Mouse (Mus musculus): ENCODE results near the gene Gm10842.
"Not testable (repeated sequence)": the region's sequence is repeated elsewhere in the genome, so short reads cannot be mapped to it uniquely, and the experiment has no call there.

Gm10842 gene

DNA sequence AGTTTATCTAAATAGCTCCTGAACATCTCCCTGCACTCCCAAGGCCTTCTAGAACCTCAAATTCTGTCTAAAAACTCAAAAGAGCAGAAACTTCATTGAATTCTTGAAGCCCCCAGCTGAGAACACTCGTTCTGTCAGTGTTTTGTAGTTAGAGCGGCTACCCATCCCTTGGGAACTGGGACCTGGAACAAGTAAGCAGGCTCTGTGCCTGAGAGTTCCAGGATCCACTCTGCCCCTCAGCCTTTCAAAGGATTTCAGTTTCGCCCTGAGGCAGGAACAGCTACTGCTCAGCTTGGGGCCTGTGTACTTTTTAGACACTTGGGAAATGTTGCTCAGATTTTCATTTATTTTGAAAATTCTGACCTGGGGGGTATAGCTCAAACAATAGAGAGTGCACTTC, at the start of gene Gm10842:
Gene Gm10842, plus strand, starts transcription at position 301 of the 400 bp plus-strand sequence.
- DNase-seq = no peak

DNA sequence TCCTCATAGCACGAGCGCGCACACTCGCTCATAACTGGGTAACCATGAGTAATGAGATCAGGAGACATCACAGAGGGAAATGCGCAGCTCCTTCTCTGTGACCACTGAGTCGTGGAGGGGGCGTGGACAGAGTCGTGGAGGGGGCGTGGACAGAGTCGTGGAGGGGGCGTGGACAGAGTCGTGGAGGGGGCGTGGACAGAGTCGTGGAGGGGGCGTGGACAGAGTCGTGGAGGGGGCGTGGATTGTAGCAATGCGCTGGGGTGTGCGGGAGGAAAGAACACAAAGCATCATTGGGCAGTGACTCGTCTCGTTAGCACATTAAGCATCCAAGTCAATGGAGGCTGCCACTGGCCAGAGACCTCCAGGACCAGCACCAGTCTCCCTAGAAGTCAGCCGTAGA, 34.2 kb upstream of the Gm10842 start:
- DNase-seq = not testable (repeated sequence)

DNA sequence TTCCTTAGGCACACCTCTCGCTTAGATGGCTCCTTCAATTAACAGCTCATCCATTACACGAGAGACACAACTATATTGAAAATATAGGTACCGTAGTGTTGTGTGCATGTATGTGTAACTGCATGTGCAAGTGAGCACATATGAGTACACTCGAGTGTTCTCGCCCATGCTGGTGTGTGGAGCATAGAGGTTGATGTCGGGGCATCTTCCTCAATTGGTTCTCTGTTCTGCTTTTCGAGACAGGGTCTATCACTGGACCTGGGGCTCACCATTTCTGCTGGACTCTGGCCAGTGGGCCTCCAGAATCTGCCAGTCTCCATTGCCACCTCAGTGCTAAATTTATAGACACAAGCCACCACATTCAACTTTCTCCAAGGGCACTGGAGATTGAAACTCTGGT, 28.9 kb upstream of the Gm10842 start:
- DNase-seq = no peak

GRCm38 (mm10) chr11:105120551-105121061, 26.1 kb upstream of the Gm10842 start:
- DNase-seq = no peak

DNA sequence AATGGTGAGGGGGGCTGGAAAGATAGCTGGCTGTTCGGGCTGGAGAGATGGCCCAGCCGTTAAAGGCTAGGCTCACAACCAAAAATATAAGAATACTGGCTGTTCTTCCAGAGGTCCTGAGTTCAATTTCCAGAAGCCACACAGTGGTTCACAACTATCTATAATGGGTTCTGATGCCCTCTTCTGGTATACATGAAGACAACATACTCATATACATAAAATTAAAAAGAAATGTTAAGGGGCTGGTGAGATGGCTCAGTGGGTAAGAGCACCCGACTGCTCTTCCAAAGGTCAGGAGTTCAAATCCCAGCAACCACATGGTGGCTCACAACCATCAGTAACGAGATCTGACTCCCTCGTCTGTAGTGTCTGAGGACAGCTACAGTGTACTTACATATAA, 24.9 kb upstream of the Gm10842 start:
- DNase-seq = not testable (repeated sequence)

DNA sequence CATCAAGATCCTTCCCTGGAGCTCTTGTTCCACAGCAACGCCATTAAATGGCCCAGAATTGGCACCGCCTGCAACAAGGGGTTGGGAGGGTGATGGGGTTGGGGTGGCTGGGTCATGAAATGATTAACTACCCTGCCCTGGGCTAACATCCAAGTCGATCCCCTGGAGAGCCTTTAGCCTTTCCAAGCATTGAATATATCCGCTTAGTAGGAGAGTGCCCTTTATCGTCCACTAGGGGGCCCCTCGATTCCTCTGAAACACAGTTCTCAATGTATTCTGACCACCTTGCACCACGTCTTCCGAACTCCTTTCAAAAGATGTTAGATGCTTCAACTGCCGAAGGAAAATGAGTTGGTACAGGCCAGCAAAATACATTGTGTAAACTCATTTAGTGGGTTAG, 22.7 kb upstream of the Gm10842 start:
- peak; percentile 74 for DNase-seq

GRCm38 (mm10) chr11:105125735-105126519, 20.8 kb upstream of the Gm10842 start, which contains the start of gene Mettl2:
Gene Mettl2 (plus strand): TSS chr11:105126425.
- peak; percentile 83 for DNase-seq

GRCm38 (mm10) chr11:105126520-105127029, 20.1 kb upstream of the Gm10842 start:
- DNase-seq = no peak

DNA sequence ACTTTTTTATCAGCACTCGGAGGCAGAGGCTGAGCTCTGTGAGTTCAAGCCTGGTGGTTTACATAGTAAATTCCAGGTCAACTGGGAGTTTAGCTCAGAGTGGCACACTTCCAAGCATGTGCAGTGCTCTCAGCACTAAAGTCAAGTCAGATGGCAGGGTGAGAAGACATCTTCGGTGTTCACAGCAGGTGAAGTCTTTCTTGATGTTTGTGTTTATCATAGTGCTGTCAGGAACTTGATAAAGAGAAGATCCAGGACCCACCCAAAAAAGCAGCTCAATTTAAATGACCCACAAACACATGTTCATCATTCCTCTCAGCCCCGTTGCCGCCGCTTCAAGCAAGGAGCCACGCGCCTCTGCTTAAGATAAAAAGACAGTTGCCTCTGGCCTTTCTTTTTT, 11.0 kb upstream of the Gm10842 start:
- DNase-seq = no peak

GRCm38 (mm10) chr11:105137255-105137654, 9.4 kb upstream of the Gm10842 start:
- DNase-seq = not testable (repeated sequence)

DNA sequence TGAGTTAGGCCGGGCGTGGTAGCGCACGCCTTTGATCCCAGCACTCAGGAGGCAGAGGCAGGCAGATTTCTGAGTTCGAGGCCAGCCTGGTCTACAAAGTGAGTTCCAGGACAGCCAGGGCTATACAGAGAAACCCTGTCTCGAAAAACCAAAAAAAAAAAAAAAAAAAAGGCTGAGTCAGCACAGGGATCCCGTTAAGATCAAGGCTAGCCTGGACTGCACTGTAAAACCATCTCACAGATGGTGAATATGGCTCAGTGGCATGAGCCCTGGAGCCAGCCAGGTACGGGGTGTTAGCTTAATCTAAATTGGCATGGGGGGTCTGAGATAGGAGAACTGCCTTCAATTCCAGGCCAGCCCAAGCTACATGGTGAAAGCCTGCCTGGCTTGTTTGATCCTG, 6.2 kb upstream of the Gm10842 start:
- not testable (repeated sequence) for DNase-seq

DNA sequence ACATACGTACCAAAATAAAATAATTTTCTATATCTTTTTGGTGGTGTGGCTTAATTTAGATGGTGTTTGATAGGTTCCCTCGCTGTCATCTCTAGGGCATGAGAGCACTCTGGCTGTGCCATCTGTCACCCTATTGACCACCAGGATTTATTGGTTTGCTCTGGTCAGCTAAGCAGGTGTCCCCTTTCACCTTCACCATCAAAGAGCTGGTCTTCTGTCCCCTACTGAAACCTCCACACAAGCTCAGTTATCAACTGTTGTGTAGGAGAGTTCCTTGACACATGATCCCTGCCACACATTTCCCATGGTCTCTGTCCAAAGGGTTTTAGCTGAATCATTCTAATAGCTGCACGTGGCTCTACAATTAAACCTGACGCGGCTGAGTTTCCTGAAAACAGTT, 5.6 kb upstream of the Gm10842 start:
- no peak for DNase-seq

- no peak for DNase-seq
These were observed 3.1 kb upstream of the Gm10842 start for GRCm38 (mm10) chr11:105143564-105143963.

- no peak for DNase-seq
These were observed 2.6 kb upstream of the Gm10842 start for GRCm38 (mm10) chr11:105144084-105144483.

DNA sequence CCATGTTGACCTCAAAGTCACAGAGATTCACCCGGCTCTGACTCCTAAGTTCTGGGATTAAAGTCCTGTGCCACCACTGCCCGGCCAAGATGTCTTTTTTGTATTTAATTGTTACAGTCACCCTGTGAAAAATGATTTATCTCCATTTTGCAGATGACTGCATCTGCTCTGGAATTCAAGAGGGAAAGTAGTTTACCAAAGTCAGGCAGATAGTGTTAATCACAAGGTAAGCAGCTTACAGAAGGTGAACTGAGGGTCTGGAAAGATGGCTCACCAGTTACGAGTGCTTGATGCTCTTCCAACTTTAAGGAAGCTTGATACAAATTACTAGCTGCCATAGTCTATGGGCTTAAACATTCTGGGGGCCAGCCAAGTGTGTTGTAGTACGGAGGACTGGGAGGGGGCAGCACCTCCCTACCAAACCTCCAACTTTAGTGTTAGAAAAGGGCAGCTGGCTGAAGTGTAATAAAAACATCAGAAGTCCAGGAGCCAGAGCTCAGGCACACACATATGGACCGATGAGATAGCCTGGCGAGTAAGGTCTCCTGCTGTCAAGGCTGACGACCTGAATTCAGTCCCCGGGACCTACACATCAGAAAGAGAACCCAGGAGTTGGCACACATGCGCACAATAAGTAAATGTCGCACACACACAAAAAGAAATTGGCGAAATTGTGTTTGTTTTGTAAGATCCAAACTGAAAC, 2.0 kb upstream of the Gm10842 start:
- no peak for DNase-seq

DNA sequence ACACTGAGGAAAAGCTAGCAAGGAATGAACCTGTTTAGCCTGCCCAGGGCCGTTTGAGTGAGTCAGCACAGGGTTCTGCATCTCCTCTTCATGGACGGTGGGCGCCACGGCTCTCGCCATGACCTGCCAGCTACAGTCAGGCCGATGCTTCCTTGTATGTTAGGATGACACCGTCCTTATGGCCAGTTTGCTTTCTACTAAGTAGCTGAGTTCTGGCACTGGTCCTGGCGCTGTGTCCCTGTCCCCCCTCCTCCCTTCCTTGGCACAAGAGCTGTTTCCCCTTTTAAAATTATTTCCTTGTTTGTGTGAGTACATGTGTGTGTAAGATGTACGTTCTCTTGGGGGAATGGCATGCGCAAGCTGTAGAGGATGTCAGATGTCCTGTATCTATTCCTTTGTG, 1.5 kb upstream of the Gm10842 start:
- DNase-seq = no peak

DNA sequence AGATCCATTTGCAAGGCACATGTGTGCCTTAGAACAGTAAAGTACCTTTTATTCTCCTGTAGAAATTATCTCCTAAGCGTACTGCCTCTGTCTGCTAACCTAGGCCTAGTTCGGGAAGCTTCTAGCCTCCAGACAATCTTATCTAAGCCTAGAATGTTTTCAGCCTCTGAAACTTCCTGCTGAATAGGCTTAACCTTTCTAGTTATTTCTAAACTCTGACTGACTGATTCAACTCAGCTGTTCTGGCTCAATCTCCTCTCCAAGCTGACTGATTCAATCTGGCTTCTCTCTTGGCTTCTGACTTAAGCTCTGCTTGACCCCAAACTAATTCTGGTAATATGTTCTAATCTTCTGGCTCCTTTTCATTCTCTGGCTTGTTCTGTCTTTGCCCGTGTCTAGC, 2.7 kb downstream of the Gm10842 start:
- no peak for DNase-seq

- no peak for DNase-seq
These were observed 3.1 kb downstream of the Gm10842 start for GRCm38 (mm10) chr11:105149766-105150165.

- DNase-seq = no peak
These were observed 4.0 kb downstream of the Gm10842 start for GRCm38 (mm10) chr11:105150691-105151090.

DNA sequence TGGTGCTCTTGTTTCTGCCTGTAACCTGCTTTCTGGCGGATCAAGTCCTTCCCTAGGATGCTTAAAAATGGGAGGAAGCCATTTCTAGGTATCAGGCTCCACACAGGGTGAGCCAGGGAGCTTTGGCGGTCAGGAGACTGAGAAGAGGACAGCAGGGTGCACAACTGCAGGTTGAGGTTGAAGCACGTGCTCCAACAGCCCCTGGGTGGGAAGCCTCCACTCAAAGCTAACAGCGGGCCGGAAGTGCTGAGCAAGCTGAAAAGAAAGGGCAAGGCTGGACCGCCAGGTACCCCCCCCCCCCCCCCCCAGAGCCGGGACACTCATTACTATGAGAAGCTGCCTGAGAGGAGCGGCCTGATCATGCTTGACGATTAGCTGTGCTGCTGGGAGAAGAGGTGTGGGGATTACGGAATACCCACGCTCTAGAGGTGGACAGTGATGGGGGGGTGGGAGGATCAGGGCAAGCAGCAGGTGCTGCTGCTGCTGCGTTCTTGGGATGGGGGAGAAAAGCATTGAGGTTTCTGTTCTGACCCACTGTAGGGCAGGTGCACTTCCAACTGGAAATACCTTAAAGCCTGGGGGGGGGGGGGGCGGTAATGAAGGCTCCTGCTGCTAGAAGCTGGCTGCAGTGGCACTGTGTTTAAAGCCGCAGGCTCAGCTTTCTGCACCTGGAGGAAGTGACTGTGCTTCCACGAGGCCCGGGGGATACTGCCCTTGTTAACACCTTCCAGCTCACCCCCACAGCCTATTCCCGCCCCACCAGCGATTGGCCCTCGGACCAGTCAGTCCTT, 4.7 kb downstream of the Gm10842 start:
- DNase-seq = no peak

- DNase-seq = no peak
These were observed 5.3 kb downstream of the Gm10842 start for GRCm38 (mm10) chr11:105152017-105152300.

- no peak for DNase-seq
These were observed 5.7 kb downstream of the Gm10842 start for GRCm38 (mm10) chr11:105152357-105152899.
